In genomic region chr5:121229182-121229581, GRCm38 (mm10) we compare ENCODE assay signal across 27 mouse cellular contexts. TPM values are rescaled to one million over a fixed set of nuclear protein-coding genes. Genes with fewer than 3 reads are reported as not detected.
DNase-seq lines count a peak whose midpoint lies in the region; ATAC-seq and TF ChIP-seq lines count a peak whose summit lies in the region.
"Had no signal": no experiment of that assay in that cellular context is flagged by ENCODE, and none has a peak within 500 bp of the region (broad histone marks: within the 10 kb centered on the region; RNA-seq: fewer than 3 reads in every experiment).

No protein-coding gene starts in this region.

- peak overlapping the region; percentile 14; the same call in 1 of the 2 replicates for H3K27ac ChIP-seq in intestine, embryonic 14.5 days (ENCODE audit: low read depth)
- H3K27ac ChIP-seq in intestine, embryonic 15.5 days: no peak overlapping the region
- peak overlapping the region; percentile 79 for H3K27ac ChIP-seq in liver, embryonic 15.5 days (replicated peaks)
- H3K27ac ChIP-seq in liver, embryonic 11.5 days (ENCODE audit: low read depth, low read length): no peak overlapping the region
- H3K27ac ChIP-seq in CH12.LX (ENCODE audit: insufficient read depth, low read depth): no peak overlapping the region
- H3K27ac ChIP-seq in neural tube, embryonic 15.5 days (replicated peaks): no peak overlapping the region
- H3K27ac ChIP-seq in hindbrain, embryonic 14.5 days: no peak overlapping the region
- H3K27ac ChIP-seq: embryonic facial prominence, embryonic 10.5 days; embryonic facial prominence, embryonic 13.5 days; forebrain, embryonic 12.5 days; forebrain, embryonic 15.5 days; heart, adult 2 months; heart, embryonic 10.5 days; heart, embryonic 13.5 days; hindbrain, embryonic 15.5 days had no signal

- no peak for TF ChIP-seq POLR2A in CH12.LX (IDR thresholded peaks at IDR 0.05; ENCODE audit: low read depth, low read length)

- no peaks in the 10 kb centered on the region for H3K36me3 ChIP-seq in intestine, embryonic 14.5 days (ENCODE audit: control insufficient read depth, insufficient read depth, low read length)
- H3K36me3 ChIP-seq in intestine, embryonic 15.5 days: no peaks in the 10 kb centered on the region
- peaks cover 41% of the 10 kb centered on the region for H3K36me3 ChIP-seq in liver, embryonic 15.5 days (replicated peaks)
- H3K36me3 ChIP-seq in liver, embryonic 11.5 days (ENCODE audit: control insufficient read depth, insufficient read depth, low read length): 0 out of 2 replicates have a peak, but pooled peaks cover 4% of the 10 kb centered on the region
- peaks cover 0 to 16% of the 10 kb centered on the region in 2 experiments for H3K36me3 ChIP-seq in CH12.LX (replicated peaks in 1 of 2; ENCODE audit: control insufficient read depth in 1 of 2, insufficient read depth in 1 of 2, low read length in 1 of 2)
- no peaks in the 10 kb centered on the region for H3K36me3 ChIP-seq in neural tube, embryonic 15.5 days
- no peaks in the 10 kb centered on the region for H3K36me3 ChIP-seq in hindbrain, embryonic 14.5 days (replicated peaks; ENCODE audit: control insufficient read depth, insufficient read depth)
- H3K36me3 ChIP-seq: embryonic facial prominence, embryonic 13.5 days; forebrain, embryonic 12.5 days; forebrain, embryonic 15.5 days; hindbrain, embryonic 15.5 days had no signal

- 44% methylated on average over 2 of the region's 2 CpGs for WGBS in intestine, embryonic 14.5 days
- WGBS in intestine, embryonic 15.5 days: 48% methylated on average over 2 of the region's 2 CpGs
- WGBS in liver, embryonic 15.5 days (ENCODE audit: insufficient replicate concordance): 95% methylated on average over 2 of the region's 2 CpGs
- WGBS in liver, embryonic 11.5 days: 86% methylated on average over 2 of the region's 2 CpGs
- 87% methylated on average over 2 of the region's 2 CpGs for WGBS in neural tube, embryonic 15.5 days
- WGBS in hindbrain, embryonic 14.5 days: 98% methylated on average over 2 of the region's 2 CpGs

- no peak overlapping the region for H3K4me3 ChIP-seq in intestine, embryonic 14.5 days (ENCODE audit: low read depth, low read length)
- no peak overlapping the region for H3K4me3 ChIP-seq in intestine, embryonic 15.5 days (replicated peaks)
- no peak overlapping the region for H3K4me3 ChIP-seq in liver, embryonic 15.5 days (replicated peaks)
- no peak overlapping the region for H3K4me3 ChIP-seq in liver, embryonic 11.5 days (ENCODE audit: low read depth, low read length)
- H3K4me3 ChIP-seq in CH12.LX (replicated peaks in 1 of 3; ENCODE audit: low read depth in 2 of 3, low read length in 2 of 3, poor library complexity in 1 of 3): no peak overlapping the region
- H3K4me3 ChIP-seq in neural tube, embryonic 15.5 days (replicated peaks): no peak overlapping the region
- no peak overlapping the region for H3K4me3 ChIP-seq in hindbrain, embryonic 14.5 days (replicated peaks; ENCODE audit: low read length)
- H3K4me3 ChIP-seq: embryonic facial prominence, embryonic 10.5 days; embryonic facial prominence, embryonic 13.5 days; erythroblast, embryonic 14.5 days; forebrain, embryonic 12.5 days; forebrain, embryonic 15.5 days; heart, adult 2 months; heart, embryonic 10.5 days; heart, embryonic 13.5 days; hindbrain, embryonic 15.5 days had no signal

- H3K9me3 ChIP-seq in intestine, embryonic 14.5 days (ENCODE audit: control insufficient read depth, low read length): no peaks in the 10 kb centered on the region
- no peaks in the 10 kb centered on the region for H3K9me3 ChIP-seq in intestine, embryonic 15.5 days
- no peaks in the 10 kb centered on the region for H3K9me3 ChIP-seq in liver, embryonic 15.5 days (replicated peaks)
- H3K9me3 ChIP-seq in liver, embryonic 11.5 days (ENCODE audit: control insufficient read depth, low read length): no peaks in the 10 kb centered on the region
- H3K9me3 ChIP-seq in CH12.LX (replicated peaks; ENCODE audit: low read length): no peaks in the 10 kb centered on the region
- no peaks in the 10 kb centered on the region for H3K9me3 ChIP-seq in neural tube, embryonic 15.5 days (replicated peaks)
- H3K9me3 ChIP-seq in hindbrain, embryonic 14.5 days (ENCODE audit: control insufficient read depth, low read length): no peaks in the 10 kb centered on the region
- H3K9me3 ChIP-seq: embryonic facial prominence, embryonic 10.5 days; embryonic facial prominence, embryonic 13.5 days; forebrain, embryonic 12.5 days; forebrain, embryonic 15.5 days; heart, embryonic 10.5 days; heart, embryonic 13.5 days; hindbrain, embryonic 15.5 days had no signal

- dilution Hi-C loops in CH12.LX (cut with MboI; ENCODE audit: extremely low pct_ligation_motif_present, extremely low pct_unique_long_range_greater_than_20kb, low sequenced_read_pairs): no loop called here

- no peaks in the 10 kb centered on the region for H3K27me3 ChIP-seq in intestine, embryonic 14.5 days (replicated peaks; ENCODE audit: control insufficient read depth, insufficient read depth, low read length)
- no peaks in the 10 kb centered on the region for H3K27me3 ChIP-seq in intestine, embryonic 15.5 days (replicated peaks)
- no peaks in the 10 kb centered on the region for H3K27me3 ChIP-seq in liver, embryonic 15.5 days
- no peaks in the 10 kb centered on the region for H3K27me3 ChIP-seq in liver, embryonic 11.5 days (replicated peaks; ENCODE audit: control insufficient read depth, insufficient read depth, low read length)
- H3K27me3 ChIP-seq in CH12.LX (replicated peaks): no peaks in the 10 kb centered on the region
- H3K27me3 ChIP-seq in neural tube, embryonic 15.5 days (replicated peaks): no peaks in the 10 kb centered on the region
- H3K27me3 ChIP-seq in hindbrain, embryonic 14.5 days (ENCODE audit: control insufficient read depth, insufficient read depth, low read length): no peaks in the 10 kb centered on the region
- H3K27me3 ChIP-seq: embryonic facial prominence, embryonic 13.5 days; forebrain, embryonic 12.5 days; forebrain, embryonic 15.5 days; heart, embryonic 13.5 days; hindbrain, embryonic 15.5 days had no signal

- H3K9ac ChIP-seq in intestine, embryonic 14.5 days (ENCODE audit: low read length): no peak overlapping the region
- no peak overlapping the region for H3K9ac ChIP-seq in intestine, embryonic 15.5 days
- no peak overlapping the region for H3K9ac ChIP-seq in liver, embryonic 15.5 days
- no peak overlapping the region for H3K9ac ChIP-seq in liver, embryonic 11.5 days (ENCODE audit: low read depth, low read length)
- no peak overlapping the region for H3K9ac ChIP-seq in CH12.LX (ENCODE audit: insufficient read depth, low read depth)
- no peak overlapping the region for H3K9ac ChIP-seq in neural tube, embryonic 15.5 days (replicated peaks)
- H3K9ac ChIP-seq in hindbrain, embryonic 14.5 days: no peak overlapping the region
- H3K9ac ChIP-seq: embryonic facial prominence, embryonic 13.5 days; forebrain, embryonic 12.5 days; forebrain, embryonic 15.5 days; heart, embryonic 13.5 days; hindbrain, embryonic 15.5 days had no signal

- in situ Hi-C loops in CH12.LX (cut with MboI; ENCODE audit: low pct_ligation_motif_present, low pct_unique_long_range_greater_than_20kb, low sequenced_read_pairs): loop anchor here (5.0 kb wide), 1 partner anchor 38 kb away; no protein-coding TSS in a partner anchor

- H3K4me2 ChIP-seq in intestine, embryonic 14.5 days (ENCODE audit: low read length): no peak overlapping the region
- H3K4me2 ChIP-seq in intestine, embryonic 15.5 days (replicated peaks): no peak overlapping the region
- H3K4me2 ChIP-seq in liver, embryonic 15.5 days: no peak overlapping the region
- H3K4me2 ChIP-seq in liver, embryonic 11.5 days: no peak overlapping the region
- H3K4me2 ChIP-seq in CH12.LX (ENCODE audit: insufficient read depth, low read depth, poor library complexity, severe bottlenecking): peak overlapping the region; percentile 22; the same call in 1 of the 2 replicates
- no peak overlapping the region for H3K4me2 ChIP-seq in neural tube, embryonic 15.5 days
- no peak overlapping the region for H3K4me2 ChIP-seq in hindbrain, embryonic 14.5 days (replicated peaks)
- H3K4me2 ChIP-seq: embryonic facial prominence, embryonic 13.5 days; forebrain, embryonic 12.5 days; forebrain, embryonic 15.5 days; heart, embryonic 13.5 days; hindbrain, embryonic 15.5 days had no signal

- H3K79me2 ChIP-seq in CH12.LX (replicated peaks; ENCODE audit: control insufficient read depth, extremely low read depth, insufficient read depth, poor library complexity, severe bottlenecking): peaks cover 6% of the 10 kb centered on the region; the same call in 1 of the 2 replicates

- peak; percentile 97 for TF ChIP-seq EP300 in CH12.LX (IDR thresholded peaks at IDR 0.05; ENCODE audit: low read length)

- no peak for TF ChIP-seq CTCF in CH12.LX (conservative IDR thresholded peaks at IDR 0.05 in 1 of 2, IDR thresholded peaks at IDR 0.05 in 1 of 2; ENCODE audit: low read depth in 2 of 2, low read length in 2 of 2)

- DNase-seq in intestine, embryonic 14.5 days (ENCODE audit: low spot score): no peak
- DNase-seq in liver, embryonic 11.5 days (ENCODE audit: low spot score): no peak
- DNase-seq in CH12.LX (ENCODE audit: extremely low read depth): peak; percentile 68
- DNase-seq in hindbrain, embryonic 14.5 days (ENCODE audit: low spot score): no peak
- DNase-seq: adrenal gland, postnatal 10 days; adrenal gland, postnatal 36 days; cerebellum, adult 2 months; cerebellum, adult 9-11 months; cerebellum, postnatal 25 days; embryo, embryonic 11 days; gastrocnemius, postnatal 10 days; gastrocnemius, postnatal 36 days; heart, adult 2 months; heart, postnatal 14 days; heart, postnatal 4 days had no signal

- ATAC-seq in intestine, embryonic 14.5 days (replicated peaks; ENCODE audit: low FRiP score, low TSS enrichment, low read depth): no peak
- ATAC-seq in intestine, embryonic 15.5 days: no peak
- no peak for ATAC-seq in liver, embryonic 15.5 days (ENCODE audit: insufficient read depth)
- no peak for ATAC-seq in liver, embryonic 11.5 days (replicated peaks; ENCODE audit: low FRiP score)
- peak; percentile 32 for ATAC-seq in inflammation-experienced regulatory T-cells, adult 6 months
- ATAC-seq in neural tube, embryonic 15.5 days (ENCODE audit: low FRiP score): no peak
- ATAC-seq in hindbrain, embryonic 14.5 days (ENCODE audit: low FRiP score): no peak
- ATAC-seq: forebrain, embryonic 15.5 days had no signal

- H3K4me1 ChIP-seq in intestine, embryonic 14.5 days (replicated peaks; ENCODE audit: control insufficient read depth, insufficient read depth, low read length): no peaks in the 10 kb centered on the region
- peaks cover 10% of the 10 kb centered on the region for H3K4me1 ChIP-seq in intestine, embryonic 15.5 days (replicated peaks)
- H3K4me1 ChIP-seq in liver, embryonic 15.5 days (replicated peaks): peaks cover 92% of the 10 kb centered on the region
- peaks cover 46% of the 10 kb centered on the region for H3K4me1 ChIP-seq in liver, embryonic 11.5 days (replicated peaks; ENCODE audit: control insufficient read depth, insufficient read depth, low read length)
- H3K4me1 ChIP-seq in CH12.LX (ENCODE audit: control insufficient read depth in 1 of 2, insufficient read depth in 2 of 2): peaks cover 17 to 49% of the 10 kb centered on the region in 2 experiments
- 0 out of 2 replicates have a peak, but pooled peaks cover 4% of the 10 kb centered on the region for H3K4me1 ChIP-seq in neural tube, embryonic 15.5 days
- peaks cover 5% of the 10 kb centered on the region; the same call in 1 of the 2 replicates for H3K4me1 ChIP-seq in hindbrain, embryonic 14.5 days (replicated peaks; ENCODE audit: control insufficient read depth, insufficient read depth, low read length)
- H3K4me1 ChIP-seq: embryonic facial prominence, embryonic 10.5 days; embryonic facial prominence, embryonic 13.5 days; forebrain, embryonic 12.5 days had no signal

- TF ChIP-seq RAD21 in CH12.LX (IDR thresholded peaks at IDR 0.05; ENCODE audit: low read depth, low read length): no peak

RNA-seq across cellular contexts. Expression of gene Hectd4, which starts 9.2 kb away (rescaled TPM):
- polyA plus RNA-seq in intestine, embryonic 14.5 days (2014; fragmentation: Nextera tagmentation; extraction: Ambion mirVana): 8.0 and 8.1 TPM in 2 replicates
- polyA plus RNA-seq in intestine, embryonic 15.5 days (2015; fragmentation: Nextera tagmentation; extraction: Ambion mirVana): 3.9 and 4.2 TPM in 2 replicates
- polyA plus RNA-seq in liver, embryonic 15.5 days (2015; fragmentation: Nextera tagmentation; extraction: Ambion mirVana): 10.1 and 12.0 TPM in 2 replicates
- 11.8 and 16.3 TPM in 2 replicates for polyA plus RNA-seq in liver, embryonic 11.5 days (2014; fragmentation: Nextera tagmentation; extraction: Ambion mirVana)
- total RNA-seq in CH12.LX (2012; rRNA removed) (6.8 and 7.8 TPM in 2 replicates), CH12.LX (2014; rRNA removed) (0.89 and 2.1 TPM in 2 replicates)
- 4.3 and 6.0 TPM in 2 replicates for polyA plus RNA-seq in CH12.LX (2012; ENCODE audit: insufficient read length, low read depth)
- polyA plus RNA-seq in inflammation-experienced regulatory T-cells, adult 6 months (2017; shearing (Covaris generic)): 1 to 10 TPM; 4.4 to 8.7 (median 8.2) TPM
- polyA plus RNA-seq in neural tube, embryonic 15.5 days (2015; fragmentation: Nextera tagmentation; extraction: Ambion mirVana): 16.4 and 18.0 TPM in 2 replicates
- 34.1 and 37.2 TPM in 2 replicates for polyA plus RNA-seq in hindbrain, embryonic 14.5 days (2014; fragmentation: Nextera tagmentation; extraction: Ambion mirVana)

RNA-seq across cellular contexts. Expression of gene Rpl6, which starts 24.9 kb away (rescaled TPM):
- 766 and 768 TPM in 2 replicates for polyA plus RNA-seq in intestine, embryonic 14.5 days (2014; fragmentation: Nextera tagmentation; extraction: Ambion mirVana)
- polyA plus RNA-seq in intestine, embryonic 15.5 days (2015; fragmentation: Nextera tagmentation; extraction: Ambion mirVana): 589 and 659 TPM in 2 replicates
- 294 and 338 TPM in 2 replicates for polyA plus RNA-seq in liver, embryonic 15.5 days (2015; fragmentation: Nextera tagmentation; extraction: Ambion mirVana)
- polyA plus RNA-seq in liver, embryonic 11.5 days (2014; fragmentation: Nextera tagmentation; extraction: Ambion mirVana): 959 and 1,036 TPM in 2 replicates
- total RNA-seq in CH12.LX (2012; rRNA removed) (2,694 and 2,801 TPM in 2 replicates), CH12.LX (2014; rRNA removed) (2,433 and 2,576 TPM in 2 replicates)
- 2,607 and 2,835 TPM in 2 replicates for polyA plus RNA-seq in CH12.LX (2012; ENCODE audit: insufficient read length, low read depth)
- 1,000 to 10,000 TPM; 1,376 to 1,988 (median 1,894) TPM for polyA plus RNA-seq in inflammation-experienced regulatory T-cells, adult 6 months (2017; shearing (Covaris generic))
- 343 and 391 TPM in 2 replicates for polyA plus RNA-seq in neural tube, embryonic 15.5 days (2015; fragmentation: Nextera tagmentation; extraction: Ambion mirVana)
- polyA plus RNA-seq in hindbrain, embryonic 14.5 days (2014; fragmentation: Nextera tagmentation; extraction: Ambion mirVana): 377 and 422 TPM in 2 replicates

RNA-seq across cellular contexts. Expression of gene Ptpn11, which starts 38.0 kb away (rescaled TPM):
- 23.2 and 24.3 TPM in 2 replicates for polyA plus RNA-seq in intestine, embryonic 14.5 days (2014; fragmentation: Nextera tagmentation; extraction: Ambion mirVana)
- 19.8 and 20.1 TPM in 2 replicates for polyA plus RNA-seq in intestine, embryonic 15.5 days (2015; fragmentation: Nextera tagmentation; extraction: Ambion mirVana)
- polyA plus RNA-seq in liver, embryonic 15.5 days (2015; fragmentation: Nextera tagmentation; extraction: Ambion mirVana): 9.1 and 9.2 TPM in 2 replicates
- polyA plus RNA-seq in liver, embryonic 11.5 days (2014; fragmentation: Nextera tagmentation; extraction: Ambion mirVana): 21.5 TPM in 2 replicates
- 44.6 and 52.2 TPM in 2 replicates for total RNA-seq in CH12.LX (2012; rRNA removed)
- 29.4 and 33.2 TPM in 2 replicates for total RNA-seq in CH12.LX (2014; rRNA removed)
- 62.1 and 62.8 TPM in 2 replicates for polyA plus RNA-seq in CH12.LX (2012; ENCODE audit: insufficient read length, low read depth)
- polyA plus RNA-seq in inflammation-experienced regulatory T-cells, adult 6 months (2017; shearing (Covaris generic)): 10 to 100 TPM in 2 of 3 experiments, 1 to 10 TPM in 1; 9.8 to 16.6 (median 13.3) TPM
- 18.2 and 20.0 TPM in 2 replicates for polyA plus RNA-seq in neural tube, embryonic 15.5 days (2015; fragmentation: Nextera tagmentation; extraction: Ambion mirVana)
- 26.2 and 26.4 TPM in 2 replicates for polyA plus RNA-seq in hindbrain, embryonic 14.5 days (2014; fragmentation: Nextera tagmentation; extraction: Ambion mirVana)

Comparison
In these comparisons a context has a peak if more than half of its experiments do, and no peak if none do; other contexts are left out.
1. H3K27ac ChIP-seq: peak in intestine, embryonic 14.5 days (single experiment) and liver, embryonic 15.5 days (single experiment); none in intestine, embryonic 15.5 days (single experiment), liver, embryonic 11.5 days (single experiment), CH12.LX (single experiment), neural tube, embryonic 15.5 days (single experiment) and hindbrain, embryonic 14.5 days (single experiment).